Mouse (Mus musculus) adrenal gland, adult 2 months (tissue): ENCODE data around the gene Rnd3. TPM values are rescaled to one million over a fixed set of nuclear protein-coding genes. Genes with fewer than 3 reads are reported as not detected.

Experiments used
- DNase-seq: peaks from one replicate; pipeline ENCODE4 v3.0.0; 2021
- long read RNA-seq: library from polyadenylated mRNA; stranded (forward); transcript quantifications from one replicate; pipeline ENCODE4 v2.0.0, GENCODE M21; 2021
- polyA plus RNA-seq: library from polyadenylated mRNA; depleted of rRNA; stranded (reverse); fragments of >200 nt; gene quantifications from 2 replicates; pipeline ENCODE4 v1.2.3, GENCODE M21; 2012; rRNA removed
- total RNA-seq, 2 experiments: library from RNA; stranded (reverse); gene quantifications; 2 replicates each; pipeline ENCODE4 v1.2.3; 2021

The Rnd3 gene
- total RNA-seq (10 to 100 TPM; 36.7 to 36.9 TPM), polyA plus RNA-seq (0.57 and 0.83 TPM in 2 replicates)
- long read RNA-seq, transcript Rnd3-201 (5 exons, 2,828 nt), result major isoform, 29 of 31 reads
- long read RNA-seq, partial matches to known transcripts, result 2 of 31 reads
- long read RNA-seq, other reads (novel, unspliced or antisense), result 0 of 31 reads

DNA sequence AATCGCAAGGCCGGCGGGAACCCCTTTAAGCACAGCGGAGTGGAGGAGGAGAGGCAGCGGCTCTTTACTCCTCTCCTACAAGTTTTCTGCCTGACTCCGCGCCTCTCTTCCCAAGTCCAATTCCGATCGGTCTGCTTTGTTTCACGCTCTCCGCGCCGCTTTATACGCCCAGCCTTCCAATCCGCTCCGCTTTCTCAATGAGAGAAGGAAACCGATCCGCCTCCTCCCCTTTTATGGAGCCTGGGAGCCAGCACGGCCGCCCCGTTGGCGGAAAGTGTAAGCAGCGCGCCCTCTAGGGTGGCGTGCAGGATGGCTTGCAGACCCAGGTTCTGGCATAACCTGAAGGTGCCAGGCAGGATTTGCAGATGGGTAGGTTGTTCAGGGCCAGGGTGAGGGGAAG lies at the start of gene Rnd3:
Rnd3 (minus strand) TSS at position 137 of the 400 bp plus-strand sequence.
- peak; percentile 97 for DNase-seq

DNA sequence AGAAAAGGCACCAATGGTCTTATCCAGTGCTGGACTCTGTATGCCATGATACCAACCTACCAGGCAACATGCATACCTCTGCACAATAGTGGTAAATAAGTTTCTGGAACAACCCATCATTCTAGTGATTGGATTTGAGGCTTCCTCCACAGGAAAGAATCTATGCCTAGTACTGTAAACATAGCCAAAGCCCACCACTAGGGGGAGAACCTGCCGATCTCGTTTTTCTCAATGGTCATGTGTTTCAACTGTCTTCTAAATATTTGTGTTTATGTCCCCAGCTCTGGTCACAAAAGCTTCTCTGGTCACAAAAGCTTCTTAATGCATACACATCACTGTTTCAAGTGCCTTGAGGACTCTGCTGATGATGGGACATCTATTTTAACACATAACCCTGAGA lies 43.4 kb upstream of the Rnd3 start:
- no peak for DNase-seq

DNA sequence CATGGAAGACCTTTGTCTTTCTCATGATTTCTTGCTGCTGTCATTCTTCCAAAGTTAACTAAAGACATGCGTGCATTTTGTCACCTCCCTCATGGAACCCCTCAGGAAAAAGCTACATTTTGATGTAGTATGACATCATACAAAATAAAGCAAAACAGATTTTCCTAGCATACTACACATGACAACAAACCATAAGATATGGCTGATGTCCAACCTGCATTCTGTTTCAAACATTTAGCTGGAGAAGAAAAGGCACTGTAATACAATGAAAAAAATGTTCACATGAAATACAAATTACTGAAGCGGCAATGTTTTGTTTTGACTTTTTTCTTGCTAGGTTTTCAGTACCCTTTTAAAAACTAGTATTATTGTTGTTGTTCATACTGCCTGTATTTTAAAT lies 36.9 kb upstream of the Rnd3 start:
- DNase-seq, result no peak

DNA sequence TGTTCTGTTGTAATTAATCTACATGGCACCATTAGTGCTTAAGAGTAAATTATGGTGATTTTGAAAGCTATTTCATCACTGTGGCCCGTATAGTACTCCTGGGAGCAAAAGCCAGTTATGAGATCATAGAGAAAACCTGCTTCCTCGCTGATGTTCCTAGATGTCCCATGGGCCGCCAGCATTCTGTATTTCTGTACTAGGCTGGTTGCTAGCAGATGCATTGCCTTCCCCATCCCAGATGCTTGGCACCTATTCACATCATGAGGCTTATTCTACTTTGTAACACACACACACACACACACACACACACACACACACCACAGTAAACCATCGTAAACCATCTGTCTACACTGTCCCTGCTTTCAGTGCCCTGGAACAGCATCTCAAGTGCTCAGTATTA lies 34.1 kb upstream of the Rnd3 start:
- DNase-seq, result no peak

DNA sequence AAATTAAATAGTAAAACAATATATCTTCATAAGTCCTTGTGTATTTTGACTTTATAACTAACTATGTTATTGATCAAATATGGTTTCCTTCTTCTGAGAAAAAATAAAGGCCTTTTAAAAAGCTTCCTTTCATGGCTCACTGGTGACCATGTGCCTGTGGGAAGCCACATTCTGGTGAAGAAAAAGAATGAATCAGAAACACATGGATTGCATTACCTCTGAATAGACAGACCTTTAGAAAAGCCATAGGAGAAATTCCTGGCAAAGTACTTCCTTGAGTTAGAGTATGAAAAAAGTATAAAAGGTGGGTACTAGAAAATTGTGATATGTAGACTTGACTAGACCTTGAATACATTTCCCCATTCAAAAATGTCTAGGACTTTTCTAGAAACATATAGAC lies 32.5 kb upstream of the Rnd3 start:
- no peak for DNase-seq

DNA sequence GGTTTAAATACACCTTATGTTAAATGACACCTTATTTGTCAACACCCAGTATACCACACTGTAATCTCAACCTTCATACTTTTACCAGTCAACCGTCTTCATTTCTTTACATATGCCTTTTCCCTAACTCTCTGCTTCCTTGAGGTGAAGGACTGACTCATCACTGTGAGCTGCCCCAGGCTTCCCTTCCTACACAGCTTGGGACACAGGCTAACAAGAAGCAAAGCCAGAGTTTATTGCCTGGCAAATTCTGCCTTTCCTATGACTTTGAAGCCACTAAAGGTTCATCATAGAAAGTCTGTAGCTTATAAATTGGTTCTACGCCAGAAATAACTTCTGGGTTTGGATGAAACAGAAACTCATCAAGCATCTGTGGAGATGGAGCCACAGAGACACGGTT lies 30.2 kb upstream of the Rnd3 start:
- no peak for DNase-seq

DNA sequence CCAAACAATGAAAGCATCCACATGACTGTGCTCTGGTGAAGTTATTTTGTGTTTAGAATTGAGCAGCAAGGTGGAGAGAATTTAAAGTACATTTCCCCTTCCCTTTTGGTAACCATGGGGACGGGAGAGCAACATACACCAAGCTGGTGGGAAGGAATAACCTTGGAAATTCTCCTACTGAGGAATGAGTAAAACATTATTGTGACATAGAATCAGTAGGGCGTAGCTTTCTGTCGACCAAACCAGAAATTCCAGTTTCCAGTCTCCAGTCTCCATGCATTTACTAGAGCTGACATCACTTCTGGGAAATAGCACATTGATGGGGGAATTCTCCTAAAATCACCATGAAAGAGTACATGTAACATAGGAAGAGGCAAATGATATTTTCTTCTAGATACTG lies 28.7 kb upstream of the Rnd3 start:
- DNase-seq, result no peak

DNA sequence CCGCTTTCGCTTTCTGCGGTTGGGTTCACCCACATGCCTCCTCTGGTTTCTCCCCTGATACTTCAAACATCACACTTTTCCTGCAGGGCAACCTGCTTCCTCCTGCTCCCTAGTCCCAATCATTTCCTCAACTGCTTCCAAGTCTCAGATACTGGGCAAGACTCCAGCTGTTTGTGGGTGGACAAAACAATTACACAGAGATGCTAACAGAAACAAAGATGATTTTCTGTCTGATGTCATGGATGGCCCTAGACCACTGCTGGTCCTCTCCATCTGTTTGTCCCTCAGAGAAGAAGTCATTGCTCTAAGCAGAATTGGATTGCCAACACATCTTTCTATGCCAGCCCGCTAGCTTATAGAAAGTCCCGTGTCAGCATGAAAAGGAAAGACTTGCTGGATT lies 26.4 kb upstream of the Rnd3 start:
- no peak for DNase-seq

DNA sequence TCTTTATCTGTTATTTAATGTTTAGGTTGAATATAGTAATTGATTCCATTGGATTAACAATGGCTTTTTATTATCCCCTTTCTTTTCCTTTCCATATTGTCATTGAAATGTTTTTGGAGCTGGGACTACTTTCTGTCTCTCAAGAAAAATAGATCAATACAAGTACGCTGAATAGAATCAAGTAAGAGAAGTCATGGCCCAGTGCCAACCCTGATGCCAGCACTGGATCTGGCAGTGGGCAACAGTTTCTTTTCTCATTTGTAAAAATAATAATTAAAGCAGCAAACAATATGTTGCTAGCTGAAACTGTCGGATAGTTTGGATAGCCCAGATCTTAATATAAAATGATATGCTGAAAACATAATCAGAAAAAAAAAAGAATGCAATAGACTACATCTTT lies 12.2 kb upstream of the Rnd3 start:
- DNase-seq, result no peak

DNA sequence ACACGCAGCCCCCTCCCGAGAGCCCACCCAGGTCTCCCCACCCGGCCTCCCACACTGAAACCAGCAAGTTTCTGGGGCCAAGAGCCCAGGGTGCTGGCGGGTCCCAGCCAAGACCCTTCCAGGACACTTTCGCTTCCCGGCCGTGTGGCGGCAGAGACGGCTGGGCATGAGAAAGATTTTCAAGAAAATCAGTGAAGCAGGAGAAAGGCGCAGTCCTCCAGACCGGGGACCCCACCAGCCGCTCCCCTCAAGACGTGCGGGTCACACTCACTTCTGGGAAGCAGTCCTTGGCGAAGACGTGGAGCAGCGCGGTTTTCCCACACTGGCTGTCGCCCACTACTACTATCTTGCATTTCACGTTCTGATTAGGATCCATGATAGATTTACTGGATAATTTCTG lies 457 bp downstream of the Rnd3 start:
- peak; percentile 60 for DNase-seq

DNA sequence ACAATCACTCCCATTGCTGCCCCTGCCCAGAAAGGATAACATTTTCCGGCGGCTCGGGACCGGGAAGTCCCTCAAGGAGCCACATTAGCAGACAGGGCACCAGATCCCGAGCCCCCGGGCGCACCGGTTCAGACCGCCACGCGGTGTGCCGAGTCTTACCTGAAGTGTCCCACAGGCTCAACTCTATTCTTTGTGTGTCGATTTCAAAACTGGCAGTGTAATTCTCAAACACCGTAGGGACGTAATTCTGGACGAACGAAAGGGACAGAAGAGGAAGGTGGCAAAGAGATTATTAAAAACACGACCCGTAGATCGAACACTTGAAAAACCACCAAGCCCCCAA lies 875 bp downstream of the Rnd3 start:
- no peak for DNase-seq

DNA sequence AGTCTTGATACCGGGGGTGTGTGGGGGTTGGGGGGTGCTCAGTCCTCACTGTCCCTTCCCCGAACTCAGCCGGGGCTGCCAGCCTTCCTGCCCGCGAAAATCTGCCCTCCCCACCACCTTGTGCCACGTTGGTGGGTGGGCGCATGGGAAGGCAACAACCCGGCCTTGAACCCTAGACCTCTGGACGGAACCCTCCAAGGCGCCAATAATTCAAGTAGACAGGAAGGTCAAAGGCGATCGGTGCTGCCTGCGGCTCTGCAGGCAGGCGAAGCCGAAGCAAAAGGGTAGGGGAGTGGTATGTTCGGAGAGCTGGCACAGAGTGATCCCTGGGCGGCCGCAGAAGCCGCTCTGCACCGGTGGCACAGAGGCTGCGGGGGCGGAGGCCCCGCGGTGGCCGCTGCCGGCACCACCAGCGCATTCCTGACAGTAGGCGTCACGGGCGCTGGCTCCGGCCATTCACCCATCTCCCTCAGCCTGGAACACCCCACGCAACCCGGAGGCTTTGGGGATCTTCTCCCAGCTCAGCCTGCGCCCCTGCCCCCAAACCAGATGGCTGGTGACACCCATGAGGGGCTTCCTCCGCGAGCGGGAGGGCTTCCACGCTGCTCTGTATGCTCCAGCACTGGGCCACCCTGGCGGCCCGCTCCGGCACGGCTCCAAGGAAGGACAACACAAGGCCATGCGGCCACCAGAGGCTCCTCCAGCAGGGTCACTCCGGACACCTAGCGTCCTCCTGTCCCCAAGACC lies 1.4 kb downstream of the Rnd3 start:
- peak; percentile 93 for DNase-seq

DNA sequence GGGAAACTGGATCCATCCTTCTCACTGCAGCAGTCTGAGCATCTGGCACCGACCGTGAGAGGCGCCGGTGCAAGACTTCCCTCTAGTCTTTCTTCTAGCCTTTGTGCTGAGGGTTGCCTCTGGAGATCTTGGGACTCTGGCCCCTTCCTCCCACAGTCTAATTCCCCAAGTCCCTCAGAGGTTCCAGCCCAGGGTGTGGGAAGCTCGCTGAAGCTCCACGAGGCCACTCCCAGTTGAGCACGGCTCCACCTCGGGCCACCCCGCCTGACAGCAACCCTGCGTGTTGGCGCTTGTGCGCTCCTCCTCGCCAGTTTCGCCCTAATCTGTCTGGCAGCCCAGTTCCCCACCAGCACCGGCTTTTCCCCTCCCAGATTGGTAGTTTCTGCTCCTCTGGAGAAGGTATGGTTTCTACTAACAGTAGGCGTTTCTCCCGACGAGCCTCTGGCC lies 2.0 kb downstream of the Rnd3 start:
- peak; percentile 93 for DNase-seq

DNA sequence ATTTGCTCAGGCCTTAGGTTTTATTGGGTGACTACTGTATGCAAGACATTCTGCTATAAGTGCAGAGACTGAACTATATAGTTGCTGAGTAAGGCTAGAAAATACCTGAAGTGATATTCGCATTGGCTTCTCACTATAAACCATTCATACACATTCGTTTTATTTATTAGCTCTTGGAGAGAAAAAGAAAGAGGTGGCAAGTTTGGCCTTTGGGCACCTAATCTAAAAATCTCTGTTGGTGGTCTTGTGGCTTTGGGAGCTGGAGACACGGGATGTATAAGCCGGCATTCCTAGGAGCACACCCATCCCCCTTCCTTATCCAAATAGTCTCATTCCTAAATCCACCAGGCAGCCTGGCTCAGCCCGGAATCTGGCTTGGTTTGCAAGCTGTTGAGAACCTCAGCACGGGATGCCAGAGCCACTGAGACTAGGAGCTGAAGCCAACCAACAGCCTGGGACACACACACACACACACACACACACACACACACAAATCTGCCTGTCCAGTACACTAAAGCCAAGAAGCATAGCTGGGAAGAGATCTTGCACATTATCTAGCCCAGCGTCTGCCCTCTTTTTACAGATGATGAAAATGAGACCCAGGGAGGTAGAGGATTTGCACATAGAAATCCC lies 3.0 kb downstream of the Rnd3 start:
- peak; percentile 41 for DNase-seq

DNA sequence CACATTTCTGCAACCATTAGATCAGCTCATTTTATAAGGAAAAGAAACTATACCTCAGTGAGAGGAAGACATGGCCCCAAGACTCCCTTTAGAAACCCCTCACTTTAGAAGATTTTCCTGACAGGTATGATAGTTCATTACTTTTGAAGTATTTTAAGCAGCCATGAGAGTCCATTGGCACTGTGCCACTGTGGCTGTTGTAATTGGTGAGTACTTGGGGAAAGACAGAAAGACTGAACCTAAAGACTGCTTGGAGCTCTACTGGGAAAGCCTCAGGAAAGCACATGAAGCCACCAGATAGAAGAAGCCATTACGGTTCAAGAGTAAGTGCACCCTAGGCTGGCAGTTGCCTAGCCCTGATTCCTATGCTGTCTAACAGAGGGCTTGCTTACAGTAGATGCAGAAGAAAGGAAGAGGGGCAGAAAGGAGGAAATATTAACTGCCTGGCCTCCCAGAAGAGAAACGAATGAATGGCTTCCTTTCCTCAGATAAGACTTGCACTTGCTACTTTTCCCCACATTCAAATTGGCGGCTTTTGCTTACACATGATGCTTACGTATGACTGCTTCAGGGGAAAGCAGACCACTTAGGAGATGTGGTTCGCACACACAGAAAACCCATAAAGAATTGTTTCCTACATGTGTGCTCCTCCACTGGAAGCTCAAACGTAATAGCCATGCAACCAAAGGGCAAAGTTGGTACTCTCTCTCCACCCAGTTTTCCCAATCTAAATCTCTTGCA lies 4.4 kb downstream of the Rnd3 start:
- DNase-seq, result peak; percentile 24

DNA sequence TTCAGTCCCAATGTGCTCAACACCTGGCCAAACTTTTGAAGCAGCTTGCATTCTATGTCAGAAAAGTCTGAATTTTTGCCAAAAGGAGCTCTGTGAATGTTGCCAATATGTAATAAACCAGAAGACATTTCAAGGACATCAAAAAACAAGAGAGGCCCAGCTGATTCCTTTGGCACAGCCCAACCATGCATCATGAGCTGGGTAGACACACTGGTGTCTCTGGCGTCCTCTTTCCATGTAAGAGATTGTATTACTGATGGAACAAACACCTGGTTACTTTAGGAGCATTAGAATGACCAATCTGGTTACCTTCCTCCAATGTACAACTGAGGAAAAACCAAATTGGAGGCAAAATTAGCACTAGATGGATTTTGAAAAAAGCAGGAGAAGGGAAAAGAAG lies 6.5 kb downstream of the Rnd3 start:
- DNase-seq, result peak; percentile 60

DNA sequence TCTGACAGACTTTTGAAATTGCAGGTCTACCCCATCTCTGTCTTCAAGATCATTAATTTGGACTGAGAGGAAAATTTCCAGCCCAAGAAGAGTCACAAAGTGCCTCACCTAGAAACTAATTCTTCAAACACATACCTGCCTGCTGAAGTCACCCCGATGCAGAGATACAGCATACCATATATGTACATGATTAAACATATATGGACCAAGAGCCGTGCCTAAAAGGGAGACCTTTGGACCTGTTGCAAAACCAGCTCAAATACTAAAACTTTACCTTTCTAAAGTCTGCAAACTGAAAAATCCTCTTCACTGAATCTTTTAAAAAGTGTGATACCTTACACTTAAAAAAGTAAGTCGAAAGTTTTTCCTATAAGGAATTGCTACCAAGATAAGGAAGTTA lies 7.6 kb downstream of the Rnd3 start:
- DNase-seq, result no peak

DNA sequence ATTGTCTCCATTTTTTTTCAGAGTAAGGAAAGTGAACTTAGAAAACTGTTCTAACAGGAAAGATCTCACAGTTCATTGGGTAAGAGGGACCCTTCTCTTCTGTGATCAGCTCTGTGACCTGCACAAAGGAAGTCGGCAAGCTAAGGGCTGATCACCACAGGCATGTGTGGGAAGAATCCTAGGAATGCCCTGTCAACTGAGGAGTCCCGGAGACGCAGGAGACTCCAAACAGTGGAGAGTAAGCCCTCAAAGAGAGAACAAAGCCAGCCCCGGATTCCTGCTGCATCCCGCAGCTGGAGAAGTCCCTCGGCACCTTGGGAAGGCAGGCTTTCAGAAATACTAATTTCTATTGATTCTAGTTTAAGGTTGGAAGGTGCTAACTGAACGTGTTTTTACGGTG lies 8.4 kb downstream of the Rnd3 start:
- no peak for DNase-seq

DNA sequence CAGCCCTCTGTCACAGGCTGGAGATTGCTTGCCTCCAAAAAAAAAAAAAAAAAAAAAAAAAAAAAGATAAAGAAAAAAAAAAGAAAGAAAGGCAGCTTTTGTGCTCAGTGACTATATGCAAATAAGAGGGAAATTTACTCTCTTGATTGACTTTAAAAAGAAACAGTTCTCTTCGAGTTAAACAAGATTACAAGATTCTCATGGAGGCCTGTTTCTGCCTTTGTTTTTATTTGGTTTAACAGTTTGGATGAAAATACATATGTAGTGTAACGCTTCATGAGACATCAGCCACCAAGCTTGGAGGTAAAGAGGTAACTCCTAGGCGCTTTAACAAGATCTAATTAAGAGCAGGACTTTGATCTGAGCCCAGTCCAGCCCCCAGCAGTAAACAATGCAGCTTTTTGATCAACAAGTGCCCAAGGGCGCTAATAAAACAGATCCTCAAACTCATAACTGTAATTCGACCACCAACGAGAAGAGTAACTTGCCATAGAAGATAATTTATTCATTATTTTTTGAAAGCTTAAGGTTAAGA lies 8.9 kb downstream of the Rnd3 start:
- no peak for DNase-seq

DNA sequence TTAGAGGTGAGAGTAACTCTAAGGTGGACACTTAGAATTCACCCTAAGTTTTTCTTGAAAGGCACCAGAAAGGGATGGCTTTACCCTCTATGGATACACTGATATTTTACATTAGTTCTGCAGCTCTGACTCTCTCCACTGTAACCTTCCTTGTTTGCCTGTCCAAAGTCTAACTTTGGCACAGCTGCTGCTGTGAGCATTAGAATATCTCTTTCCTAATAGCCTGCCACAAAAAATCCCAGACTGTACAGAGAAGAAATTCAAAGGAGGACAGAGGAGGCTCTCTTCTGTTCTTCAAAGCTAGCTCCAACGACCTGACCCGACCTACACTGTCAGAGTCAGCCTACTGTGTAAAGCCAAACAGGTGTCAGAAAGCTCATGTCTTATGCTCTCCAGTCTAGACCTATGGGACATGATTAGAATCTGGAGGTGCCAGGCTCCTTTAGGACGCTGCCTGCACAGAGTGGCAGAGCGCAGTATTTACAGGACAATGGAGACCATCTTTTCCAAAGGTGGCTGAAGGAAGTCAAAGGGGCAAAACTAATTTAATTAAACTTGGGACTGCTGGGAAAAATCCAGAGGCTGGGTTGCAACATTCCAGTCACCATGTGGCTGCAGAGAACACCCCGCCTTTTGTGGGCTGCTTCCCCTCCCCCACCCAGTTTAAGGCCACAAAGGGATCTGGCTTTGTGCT lies 9.5 kb downstream of the Rnd3 start:
- DNase-seq, result peak; percentile 54

DNA sequence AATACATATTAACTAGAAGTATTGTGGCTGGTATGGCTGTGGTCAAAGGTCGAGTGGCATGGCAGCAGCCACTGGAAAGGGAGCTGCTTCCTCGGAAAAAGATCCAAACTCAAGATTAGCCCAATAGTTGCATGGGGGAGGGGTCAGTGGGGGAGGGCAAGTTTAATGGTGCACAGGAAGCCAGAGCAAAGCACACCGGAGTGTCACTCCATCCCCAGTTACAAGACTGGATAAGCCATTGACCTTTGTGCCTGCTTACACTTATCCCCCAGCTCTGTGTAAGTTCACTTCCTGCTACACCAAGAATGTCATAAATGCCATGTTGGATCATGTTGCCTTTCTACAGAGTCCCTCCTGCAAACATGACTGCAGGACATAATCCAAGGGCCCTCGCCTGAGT lies 11.2 kb downstream of the Rnd3 start:
- no peak for DNase-seq

DNA sequence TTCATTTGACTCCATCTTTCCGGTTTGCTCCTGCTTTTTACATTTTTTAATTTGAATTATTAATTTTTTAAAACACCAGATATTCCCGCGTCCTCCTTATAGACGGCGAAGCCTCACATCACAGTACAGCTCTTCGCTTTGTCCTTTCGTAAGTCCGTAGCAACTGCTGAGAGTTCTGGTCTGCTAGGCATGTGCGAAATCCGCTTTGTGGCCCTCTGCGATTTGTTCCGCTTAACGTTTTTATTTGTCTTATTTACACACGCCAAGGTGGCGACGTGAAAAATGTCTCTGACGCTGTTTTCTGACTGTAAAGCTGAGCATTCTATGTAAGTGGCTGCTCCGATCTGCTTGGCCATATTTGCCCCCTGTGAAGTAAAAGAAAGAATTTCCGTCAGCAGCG lies 16.7 kb downstream of the Rnd3 start:
- no peak for DNase-seq
